Mouse (Mus musculus) erythroblast, embryonic 14.5 days (primary cell): ENCODE measurements around the gene Grk2.

Experiments
- GATA1 ChIP-seq: IDR thresholded peaks from 2 replicates; pipeline ENCODE4 v1.6.1; 2012; ENCODE audit warnings: low read length, inconsistent platforms, mixed read lengths
- TAL1 ChIP-seq: IDR thresholded peaks from 3 replicates; pipeline ENCODE4 v1.6.1; 2012; ENCODE audit warnings: low read length, inconsistent platforms, mixed read lengths

- TF ChIP-seq TAL1 (no peak), GATA1 (no peak)
These were observed 32.1 kb upstream of the Grk2 start for GRCm38 (mm10) chr19:4338162-4338561.
